Mouse (Mus musculus) liver, embryonic 13.5 days (tissue): Measurements from ENCODE around the gene Itga1. TPM values are rescaled to one million over a fixed set of nuclear protein-coding genes. Genes with fewer than 3 reads are reported as not detected.

Experiments used
- ATAC-seq: fragments of 200-750 bp; cut with Nextera tagmentation; 2 replicates; pipeline ENCODE4 v1.8.0; 2017; ENCODE audit warnings: low read depth, mild to moderate bottlenecking, moderate number of reproducible peaks, moderate library complexity
- DNase-seq: peaks from one replicate; pipeline ENCODE4 v3.0.0; 2022
- H3K27ac ChIP-seq: fragments of 300-500 bp; sonication (generic); 2 replicates; pipeline ENCODE4 v1.5.1; 2015; ENCODE audit warnings: moderate library complexity, mild to moderate bottlenecking, inconsistent platforms
- H3K27me3 ChIP-seq: fragments of 300-500 bp; sonication (generic); 2 replicates; pipeline ENCODE4 v1.6.1; 2015; ENCODE audit warnings: mild to moderate bottlenecking, inconsistent platforms
- H3K36me3 ChIP-seq: fragments of 300-500 bp; sonication (generic); 2 replicates; pipeline ENCODE4 v1.6.1; 2015; ENCODE audit warnings: mild to moderate bottlenecking, inconsistent platforms
- H3K4me1 ChIP-seq: fragments of 300-500 bp; sonication (generic); replicated peaks from 2 replicates; pipeline ENCODE4 v1.6.1; 2015; ENCODE audit warnings: inconsistent platforms
- H3K4me2 ChIP-seq: fragments of 300-500 bp; sonication (generic); 2 replicates; pipeline ENCODE4 v1.6.1; 2015; ENCODE audit warnings: inconsistent platforms, mild to moderate bottlenecking, moderate library complexity
- H3K4me3 ChIP-seq: fragments of 300-500 bp; sonication (generic); replicated peaks from 2 replicates; pipeline ENCODE4 v1.5.1; 2015; ENCODE audit warnings: mild to moderate bottlenecking, inconsistent platforms
- H3K9ac ChIP-seq: fragments of 300-500 bp; sonication (generic); 2 replicates; pipeline ENCODE4 v1.6.1; 2015; ENCODE audit warnings: mild to moderate bottlenecking, inconsistent platforms
- H3K9me3 ChIP-seq: fragments of 300-500 bp; sonication (generic); replicated peaks from 2 replicates; pipeline ENCODE4 v1.6.1; 2016; ENCODE audit warnings: inconsistent platforms
- WGBS: fragments of 180-500 bp; shearing (Covaris S2); methylation state at CpG from one replicate; pipeline ENCODE4 v1.1.7; 2015; ENCODE audit not compliant: insufficient replicate concordance; 5-methylcytosine and 5-hydroxymethylcytosine counted together
- polyA plus RNA-seq: library from polyadenylated mRNA; unstranded; fragments of >200 nt; fragmentation: Nextera tagmentation; extraction: Ambion mirVana; gene quantifications from 2 replicates; pipeline ENCODE4 v1.2.1, GENCODE M21; 2015

The Itga1 gene
- polyA plus RNA-seq, 1 experiment from 2014 or later = 2.6 TPM

GRCm38 (mm10) chr13:115079996-115080585 lies 21.7 kb downstream of the Itga1 start:
- H3K4me2 ChIP-seq = no peak overlapping the region
- no peak overlapping the region; the same call in 1 of the 2 replicates for H3K27ac ChIP-seq

GRCm38 (mm10) chr13:115078997-115079685 lies 22.6 kb downstream of the Itga1 start:
- no peak for ATAC-seq
- H3K36me3 ChIP-seq = no peaks in the 10 kb centered on the region

More at GRCm38 (mm10) chr13:115079996-115080585, 21.7 kb downstream of the Itga1 start:
- H3K4me3 ChIP-seq = no peak overlapping the region
- no peak for DNase-seq
- no peak for ATAC-seq
- 65% methylated on average over 3 of the region's 3 CpGs for WGBS
- H3K36me3 ChIP-seq = no peaks in the 10 kb centered on the region
- H3K9ac ChIP-seq = no peak overlapping the region
- no peaks in the 10 kb centered on the region for H3K9me3 ChIP-seq
- no peaks in the 10 kb centered on the region for H3K27me3 ChIP-seq
- H3K4me1 ChIP-seq = peaks cover 3% of the 10 kb centered on the region; the same call in 1 of the 2 replicates

GRCm38 (mm10) chr13:115077346-115078134 lies 24.2 kb downstream of the Itga1 start:
- no peak for DNase-seq
- WGBS = 33% methylated on average over 9 of the region's 9 CpGs
- no peak for ATAC-seq

More at GRCm38 (mm10) chr13:115078997-115079685, 22.6 kb downstream of the Itga1 start:
- Histone ChIP-seq H3K4me3 (no peak overlapping the region), H3K27me3 (no peaks in the 10 kb centered on the region), H3K4me1 (peaks cover 3% of the 10 kb centered on the region; the same call in 1 of the 2 replicates), H3K9me3 (no peaks in the 10 kb centered on the region), H3K4me2 (no peak overlapping the region), H3K27ac (no peak overlapping the region), H3K9ac (no peak overlapping the region)
- DNase-seq = no peak
- WGBS = 62% methylated on average over 6 of the region's 6 CpGs

GRCm38 (mm10) chr13:115072386-115072785 lies 29.4 kb downstream of the Itga1 start:
- Histone ChIP-seq H3K4me2 (no peak overlapping the region), H3K4me1 (no peaks in the 10 kb centered on the region), H3K9me3 (no peaks in the 10 kb centered on the region), H3K27ac (no peak overlapping the region), H3K36me3 (no peaks in the 10 kb centered on the region), H3K9ac (no peak overlapping the region), H3K27me3 (no peaks in the 10 kb centered on the region), H3K4me3 (no peak overlapping the region)
- WGBS = 74% methylated on average over 6 of the region's 6 CpGs
- DNase-seq (no peak), ATAC-seq (no peak)

More at GRCm38 (mm10) chr13:115077346-115078134, 24.2 kb downstream of the Itga1 start:
- H3K4me1 ChIP-seq = peaks cover 3% of the 10 kb centered on the region; the same call in 1 of the 2 replicates
- H3K27ac ChIP-seq = no peak overlapping the region
- no peak overlapping the region for H3K4me3 ChIP-seq
- H3K27me3 ChIP-seq = no peaks in the 10 kb centered on the region
- H3K36me3 ChIP-seq = no peaks in the 10 kb centered on the region
- no peaks in the 10 kb centered on the region for H3K9me3 ChIP-seq
- H3K9ac ChIP-seq = no peak overlapping the region
- H3K4me2 ChIP-seq = no peak overlapping the region

- no peak overlapping the region for H3K27ac ChIP-seq
- H3K36me3 ChIP-seq = no peaks in the 10 kb centered on the region
- H3K4me1 ChIP-seq = no peaks in the 10 kb centered on the region
- no peaks in the 10 kb centered on the region for H3K27me3 ChIP-seq
- no peak overlapping the region for H3K4me2 ChIP-seq
- 82% methylated on average over 3 of the region's 3 CpGs for WGBS
- no peak overlapping the region for H3K9ac ChIP-seq
- DNase-seq (no peak), ATAC-seq (no peak)
- no peak overlapping the region for H3K4me3 ChIP-seq
- no peaks in the 10 kb centered on the region for H3K9me3 ChIP-seq
Measured at GRCm38 (mm10) chr13:115071431-115071830, 30.3 kb downstream of the Itga1 start.

GRCm38 (mm10) chr13:115067968-115068330 lies 33.8 kb downstream of the Itga1 start:
- WGBS = 65% methylated on average over 1 of the region's 1 CpGs
- no peaks in the 10 kb centered on the region for H3K4me1 ChIP-seq
- no peaks in the 10 kb centered on the region for H3K9me3 ChIP-seq
- H3K27me3 ChIP-seq = no peaks in the 10 kb centered on the region
- no peak overlapping the region for H3K4me3 ChIP-seq
- H3K27ac ChIP-seq = no peak overlapping the region
- no peak overlapping the region for H3K9ac ChIP-seq
- ATAC-seq (no peak), DNase-seq (no peak)
- no peak overlapping the region for H3K4me2 ChIP-seq
- H3K36me3 ChIP-seq = no peaks in the 10 kb centered on the region

- H3K36me3 ChIP-seq = no peaks in the 10 kb centered on the region
- no peak overlapping the region for H3K4me3 ChIP-seq
- WGBS = 72% methylated on average over 4 of the region's 4 CpGs
- ATAC-seq = no peak
- no peaks in the 10 kb centered on the region for H3K27me3 ChIP-seq
- no peak for DNase-seq
- H3K4me2 ChIP-seq = no peak overlapping the region
- H3K4me1 ChIP-seq = no peaks in the 10 kb centered on the region
- H3K9me3 ChIP-seq = no peaks in the 10 kb centered on the region
- H3K27ac ChIP-seq = no peak overlapping the region
- no peak overlapping the region for H3K9ac ChIP-seq
Measured at GRCm38 (mm10) chr13:115067324-115067967, 34.3 kb downstream of the Itga1 start.

GRCm38 (mm10) chr13:115057555-115057954 lies 44.2 kb downstream of the Itga1 start:
- H3K4me2 ChIP-seq = no peak overlapping the region
- H3K27ac ChIP-seq = no peak overlapping the region
- H3K4me3 ChIP-seq = no peak overlapping the region
- no peaks in the 10 kb centered on the region for H3K36me3 ChIP-seq
- no peaks in the 10 kb centered on the region for H3K9me3 ChIP-seq
- ATAC-seq = no peak
- H3K27me3 ChIP-seq = no peaks in the 10 kb centered on the region
- H3K4me1 ChIP-seq = no peaks in the 10 kb centered on the region
- 63% methylated on average over 5 of the region's 5 CpGs for WGBS
- H3K9ac ChIP-seq = no peak overlapping the region
- DNase-seq = no peak

GRCm38 (mm10) chr13:115054783-115055182 lies 47.0 kb downstream of the Itga1 start:
- no peak overlapping the region for H3K9ac ChIP-seq
- no peaks in the 10 kb centered on the region for H3K4me1 ChIP-seq
- DNase-seq = no peak
- no peak overlapping the region for H3K27ac ChIP-seq
- no peak overlapping the region for H3K4me2 ChIP-seq
- H3K27me3 ChIP-seq = no peaks in the 10 kb centered on the region
- no peak overlapping the region for H3K4me3 ChIP-seq
- WGBS = 60% methylated on average over 9 of the region's 9 CpGs
- H3K9me3 ChIP-seq = no peaks in the 10 kb centered on the region
- no peak for ATAC-seq
- no peaks in the 10 kb centered on the region for H3K36me3 ChIP-seq

GRCm38 (mm10) chr13:115052568-115052967 lies 49.2 kb downstream of the Itga1 start:
- WGBS = 68% methylated on average over 7 of the region's 7 CpGs
- no peak for DNase-seq
- ATAC-seq = no peak
- no peaks in the 10 kb centered on the region for H3K27me3 ChIP-seq
- no peak overlapping the region for H3K27ac ChIP-seq
- no peaks in the 10 kb centered on the region for H3K4me1 ChIP-seq
- H3K36me3 ChIP-seq = no peaks in the 10 kb centered on the region
- no peak overlapping the region for H3K9ac ChIP-seq
- H3K9me3 ChIP-seq = no peaks in the 10 kb centered on the region
- no peak overlapping the region for H3K4me2 ChIP-seq
- H3K4me3 ChIP-seq = no peak overlapping the region
